Mouse (Mus musculus) layer of hippocampus, postnatal 14 days (tissue): ENCODE measurements around the gene Pitx3. TPM values are rescaled to one million over a fixed set of nuclear protein-coding genes. Genes with fewer than 3 reads are reported as not detected.
"Not testable (repeated sequence)": the region's sequence is repeated elsewhere in the genome, so short reads cannot be mapped to it uniquely, and the experiment has no call there.

Source experiments
- DNase-seq, 2 experiments: peaks; one replicate each; pipeline ENCODE4 v3.0.0; 2021 to 2022; ENCODE audit warnings: low spot score in 2 of 2, mixed read lengths in 1 of 2
- total RNA-seq, 2 experiments: library from RNA; stranded (reverse); gene quantifications; 2 replicates each; pipeline ENCODE4 v1.2.3; 2021

Gene Pitx3
- total RNA-seq, 2 experiments from 2014 or later, result not detected

- DNase-seq, result no peak
Measured at GRCm38 (mm10) chr19:46132577-46132976, 15.5 kb downstream of the Pitx3 start.

GRCm38 (mm10) chr19:46131694-46132525, 16.2 kb downstream of the Pitx3 start, which contains the start of gene Elovl3:
TSS of gene Elovl3 (plus strand) at chr19:46131897.
- DNase-seq, result no peak

- DNase-seq, result no peak
Measured at GRCm38 (mm10) chr19:46131283-46131682, 16.8 kb downstream of the Pitx3 start.

- not testable (repeated sequence) for DNase-seq
Measured at GRCm38 (mm10) chr19:46129737-46130136, 18.4 kb downstream of the Pitx3 start.

GRCm38 (mm10) chr19:46126301-46126700, 21.8 kb downstream of the Pitx3 start:
- no peak for DNase-seq

- no peak for DNase-seq
Measured at GRCm38 (mm10) chr19:46124651-46125050, 23.5 kb downstream of the Pitx3 start.

- no peak for DNase-seq
Measured at GRCm38 (mm10) chr19:46123876-46124275, 24.2 kb downstream of the Pitx3 start.

- no peak for DNase-seq
Measured at GRCm38 (mm10) chr19:46120872-46121271, 27.3 kb downstream of the Pitx3 start.

GRCm38 (mm10) chr19:46119458-46119857, 28.7 kb downstream of the Pitx3 start:
- no peak for DNase-seq

GRCm38 (mm10) chr19:46114617-46115016, 33.5 kb downstream of the Pitx3 start:
- DNase-seq, result no peak

GRCm38 (mm10) chr19:46110781-46111180, 37.3 kb downstream of the Pitx3 start:
- DNase-seq, result no peak

- DNase-seq, result no peak
Measured at GRCm38 (mm10) chr19:46110214-46110613, 37.9 kb downstream of the Pitx3 start.

- no peak for DNase-seq
Measured at GRCm38 (mm10) chr19:46104187-46104557, 44.0 kb downstream of the Pitx3 start.

- no peak for DNase-seq
Measured at GRCm38 (mm10) chr19:46103437-46104186, 44.5 kb downstream of the Pitx3 start.

- no peak for DNase-seq
Measured at GRCm38 (mm10) chr19:46099561-46099960, 48.6 kb downstream of the Pitx3 start.

GRCm38 (mm10) chr19:46096396-46096795, 51.7 kb downstream of the Pitx3 start:
- no peak for DNase-seq

GRCm38 (mm10) chr19:46095291-46095690, 52.8 kb downstream of the Pitx3 start:
- no peak for DNase-seq

GRCm38 (mm10) chr19:46094144-46094543, 54.0 kb downstream of the Pitx3 start:
- no peak for DNase-seq

GRCm38 (mm10) chr19:46091641-46092040, 56.5 kb downstream of the Pitx3 start:
- DNase-seq, result no peak

GRCm38 (mm10) chr19:46087871-46088270, 60.3 kb downstream of the Pitx3 start:
- peak in 1 of 2 experiments; percentile 26 for DNase-seq

- peak; percentile 37 to 66 for DNase-seq
Measured at GRCm38 (mm10) chr19:46086337-46086736, 61.8 kb downstream of the Pitx3 start.
